Mouse (Mus musculus) neural tube, embryonic 13.5 days (tissue): ENCODE data around the gene Kat2a. TPM values are rescaled to one million over a fixed set of nuclear protein-coding genes. Genes with fewer than 3 reads are reported as not detected.

ENCODE experiments used
- ATAC-seq: fragments of 200-750 bp; cut with Nextera tagmentation; 2 replicates; pipeline ENCODE4 v1.8.0; 2017; ENCODE audit warnings: low read depth, mild to moderate bottlenecking, moderate TSS enrichment, moderate library complexity
- H3K27ac ChIP-seq: fragments of 300-500 bp; sonication (generic); replicated peaks from 2 replicates; pipeline ENCODE4 v1.5.1; 2015; ENCODE audit warnings: moderate library complexity, mild to moderate bottlenecking, inconsistent platforms
- H3K27me3 ChIP-seq: fragments of 300-500 bp; sonication (generic); 2 replicates; pipeline ENCODE4 v1.6.1; 2015; ENCODE audit warnings: mild to moderate bottlenecking, inconsistent platforms
- H3K36me3 ChIP-seq: fragments of 300-500 bp; sonication (generic); 2 replicates; pipeline ENCODE4 v1.6.1; 2015; ENCODE audit warnings: mild to moderate bottlenecking, inconsistent platforms
- H3K4me1 ChIP-seq: fragments of 300-500 bp; sonication (generic); replicated peaks from 2 replicates; pipeline ENCODE4 v1.6.1; 2015; ENCODE audit warnings: inconsistent platforms
- H3K4me2 ChIP-seq: fragments of 300-500 bp; sonication (generic); 2 replicates; pipeline ENCODE4 v1.6.1; 2015; ENCODE audit warnings: inconsistent platforms, mild to moderate bottlenecking, moderate library complexity
- H3K4me3 ChIP-seq: fragments of 300-500 bp; sonication (generic); 2 replicates; pipeline ENCODE4 v1.5.1; 2015; ENCODE audit warnings: mild to moderate bottlenecking, inconsistent platforms
- H3K9ac ChIP-seq: fragments of 300-500 bp; sonication (generic); 2 replicates; pipeline ENCODE4 v1.6.1; 2015; ENCODE audit warnings: moderate library complexity, mild to moderate bottlenecking, inconsistent platforms
- H3K9me3 ChIP-seq: fragments of 300-500 bp; sonication (generic); 2 replicates; pipeline ENCODE4 v1.6.1; 2016; ENCODE audit warnings: inconsistent platforms
- WGBS: fragments of 180-500 bp; shearing (Covaris S2); methylation state at CpG from one replicate; pipeline ENCODE4 v1.1.7; 2015; 5-methylcytosine and 5-hydroxymethylcytosine counted together
- polyA plus RNA-seq: library from polyadenylated mRNA; unstranded; fragments of >200 nt; fragmentation: Nextera tagmentation; extraction: Ambion mirVana; gene quantifications from 2 replicates; pipeline ENCODE4 v1.2.1, GENCODE M21; 2015

The Kat2a gene
- polyA plus RNA-seq: 54.7 TPM in 2 replicates

DNA sequence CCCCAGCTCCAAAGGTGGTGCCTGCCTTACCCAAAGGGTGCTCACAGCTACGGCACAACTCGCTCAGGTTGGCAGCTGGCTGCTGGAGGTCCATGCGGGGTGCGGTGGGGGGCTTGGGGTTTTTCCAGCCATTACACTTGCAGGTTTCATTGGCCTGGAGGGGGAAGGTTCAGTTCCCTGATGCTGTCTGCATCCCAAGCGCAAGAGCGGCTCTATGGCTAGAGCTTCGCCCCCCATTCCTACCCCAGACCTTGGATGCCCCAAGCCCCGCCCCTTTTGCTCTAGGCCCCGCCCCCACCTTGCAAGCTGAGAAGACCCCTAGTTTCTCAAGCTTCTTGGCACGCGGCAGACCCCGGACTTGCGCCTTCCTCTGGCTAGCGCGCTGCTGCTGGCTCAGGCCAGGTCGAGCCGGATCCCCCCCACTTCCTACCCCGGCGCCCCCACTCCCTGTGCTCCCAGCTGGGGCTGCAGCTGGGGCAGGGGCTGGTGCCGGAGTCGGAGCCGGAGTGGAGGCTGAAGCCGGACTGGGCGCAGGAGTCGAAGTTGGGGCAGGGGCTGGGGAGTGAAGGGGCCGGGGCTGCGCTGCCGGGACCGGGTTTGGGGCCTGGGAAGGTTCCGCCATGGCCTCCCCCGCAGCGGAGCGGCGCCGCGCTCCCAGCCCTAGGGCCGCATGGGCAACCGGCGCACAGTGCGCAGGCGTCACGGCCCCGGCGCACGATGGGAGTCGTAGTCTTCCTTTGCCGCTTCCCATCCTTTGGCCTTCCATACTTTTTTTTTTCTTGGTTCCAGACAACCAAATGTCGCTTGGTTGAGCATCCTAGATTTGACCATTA lies at the start of gene Kat2a:
Kat2a (minus strand) TSS at position 683 of the 833 bp plus-strand sequence.
- ATAC-seq: peak; percentile 94
- peaks cover 28% of the 10 kb centered on the region for H3K4me1 ChIP-seq
- H3K36me3 ChIP-seq: peaks cover 60% of the 10 kb centered on the region
- H3K27me3 ChIP-seq: no peaks in the 10 kb centered on the region
- H3K4me2 ChIP-seq: peak within 1 kb of the TSS; percentile 67
- H3K9me3 ChIP-seq: no peaks in the 10 kb centered on the region
- peak within 1 kb of the TSS; percentile 69 for H3K27ac ChIP-seq
- H3K4me3 ChIP-seq: peak within 1 kb of the TSS; percentile 72
- H3K9ac ChIP-seq: peak within 1 kb of the TSS; percentile 81
- WGBS: 2% methylated on average over 43 of the region's 48 CpGs

DNA sequence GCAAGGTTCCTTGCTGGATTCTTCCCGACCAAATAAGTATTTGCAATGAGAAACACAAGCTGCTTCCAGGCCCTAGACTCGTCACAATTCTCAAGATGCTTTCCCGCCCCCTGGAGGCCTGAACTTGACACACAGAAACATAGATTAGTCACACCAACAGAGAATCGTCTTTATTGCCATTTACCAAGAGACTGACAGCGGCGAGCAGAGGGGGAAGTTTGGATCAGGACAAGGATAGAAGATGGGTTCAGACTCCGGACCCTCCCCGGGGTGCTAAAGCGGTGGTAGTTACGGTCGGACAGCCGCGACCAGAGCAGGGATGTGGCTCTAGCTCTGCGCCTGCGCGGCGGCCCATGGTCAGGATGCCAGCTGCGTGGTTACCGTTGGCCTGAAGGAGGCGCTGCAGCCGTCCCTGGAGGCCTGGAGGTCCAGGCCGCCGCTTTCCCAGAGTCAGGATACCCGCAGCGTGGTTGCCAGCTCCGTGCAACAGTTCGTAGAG lies 49.3 kb upstream of the Kat2a start:
- Histone ChIP-seq H3K36me3 (no peaks in the 10 kb centered on the region), H3K4me2 (peak overlapping the region; percentile 68), H3K4me1 (peaks cover 30% of the 10 kb centered on the region), H3K9me3 (no peaks in the 10 kb centered on the region), H3K27ac (0 out of 2 replicates have a peak overlapping the region, but pooled peaks have one; percentile 18), H3K9ac (peak overlapping the region; percentile 70), H3K27me3 (peaks cover 19% of the 10 kb centered on the region), H3K4me3 (peak overlapping the region; percentile 45)
- under 1% methylated on average over 27 of the region's 27 CpGs for WGBS
- ATAC-seq: peak; percentile 38

DNA sequence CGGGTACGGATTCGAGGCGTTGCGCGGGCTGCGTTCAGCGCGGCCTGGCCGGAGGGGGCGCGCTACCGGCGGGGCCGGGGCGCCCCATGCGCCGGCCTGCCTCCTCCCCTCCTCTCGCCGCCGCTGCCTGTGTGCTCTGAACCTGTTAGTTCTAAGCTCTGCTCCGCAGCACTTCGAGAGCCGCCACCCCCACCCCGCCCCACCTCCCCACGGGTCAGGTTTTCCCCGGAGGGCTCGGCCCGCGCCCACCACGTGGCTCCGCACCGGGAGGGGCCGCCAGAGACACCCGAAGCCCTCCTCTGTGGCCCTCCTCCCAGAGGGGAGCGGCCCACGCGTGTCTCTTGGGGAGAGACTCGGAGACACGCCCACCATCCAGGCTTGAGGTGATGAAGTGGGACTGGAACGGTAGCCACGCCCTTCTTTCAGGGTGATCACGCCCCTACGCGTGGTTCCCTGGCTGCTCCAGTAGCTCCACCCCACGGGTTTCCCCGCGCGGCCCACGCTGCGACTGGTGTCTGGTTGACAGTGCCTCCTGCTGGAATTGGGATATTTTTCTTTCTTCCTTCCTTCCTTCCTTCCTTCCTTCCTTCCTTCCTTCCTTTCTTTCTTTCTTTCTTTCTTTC lies 47.5 kb upstream of the Kat2a start, which contains the start of gene Kcnh4:
Kcnh4 (minus strand) TSS at position 332 of the 623 bp plus-strand sequence.
- H3K4me1 ChIP-seq: peaks cover 30% of the 10 kb centered on the region
- peak within 1 kb of the TSS; percentile 55 for H3K4me3 ChIP-seq
- H3K27ac ChIP-seq: no peak within 1 kb of the TSS; the same call in 1 of the 2 replicates
- peak within 1 kb of the TSS; percentile 72 for H3K9ac ChIP-seq
- WGBS: under 1% methylated on average over 47 of the region's 51 CpGs
- H3K9me3 ChIP-seq: no peaks in the 10 kb centered on the region
- H3K36me3 ChIP-seq: peaks cover 5% of the 10 kb centered on the region; the same call in 1 of the 2 replicates
- peaks cover 22% of the 10 kb centered on the region for H3K27me3 ChIP-seq
- ATAC-seq: peak; percentile 65
- H3K4me2 ChIP-seq: peak within 1 kb of the TSS; percentile 65

DNA sequence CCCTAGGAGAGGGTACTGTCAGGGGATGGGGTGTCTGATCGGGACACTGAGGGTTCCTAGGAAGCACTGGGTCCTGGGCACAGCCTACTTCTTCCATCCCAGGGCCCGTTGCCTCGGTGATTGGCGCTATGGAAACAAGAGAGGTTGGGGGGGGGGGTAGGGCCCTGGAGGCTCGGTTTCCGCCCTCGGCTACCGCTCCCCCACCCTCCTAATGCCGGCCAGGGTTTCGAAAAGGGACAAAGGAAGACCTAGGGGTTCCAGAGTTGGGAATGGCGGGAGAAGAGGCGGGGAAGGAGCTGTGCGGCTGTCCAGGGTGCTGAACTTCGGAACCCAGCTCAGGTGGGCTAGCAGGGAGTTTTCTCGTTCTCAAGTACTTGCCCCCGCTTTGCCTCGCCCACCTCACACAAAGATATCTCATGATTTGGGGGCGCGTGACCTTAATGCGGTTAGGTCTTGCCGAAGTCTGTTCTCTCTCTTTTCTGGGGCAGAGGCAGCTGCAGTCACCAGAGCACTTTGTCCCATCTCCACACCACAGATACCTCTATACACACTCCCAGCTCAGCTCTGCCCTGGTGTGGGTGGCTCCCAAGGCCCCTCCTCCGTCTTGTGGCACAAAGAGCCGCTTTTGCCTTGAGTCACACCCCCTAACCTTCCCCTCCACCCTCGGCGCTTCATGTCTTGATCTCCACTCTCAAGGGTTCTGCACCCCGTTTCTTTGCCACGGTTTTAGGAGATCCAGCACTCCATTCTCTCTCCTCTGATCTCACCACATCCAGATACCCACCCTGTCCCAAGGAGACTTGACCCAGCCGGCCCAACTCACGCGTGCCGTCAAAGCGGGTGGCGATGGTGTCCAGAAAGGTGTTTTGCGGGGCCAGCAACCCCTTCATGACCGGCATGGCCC lies 46.7 kb upstream of the Kat2a start:
- peak; percentile 51 for ATAC-seq
- Histone ChIP-seq H3K4me1 (peaks cover 30% of the 10 kb centered on the region), H3K36me3 (peaks cover 9% of the 10 kb centered on the region; the same call in 1 of the 2 replicates), H3K27me3 (peaks cover 22% of the 10 kb centered on the region), H3K9ac (peak overlapping the region; percentile 72), H3K4me2 (peak overlapping the region; percentile 65), H3K4me3 (peak overlapping the region; percentile 55), H3K9me3 (no peaks in the 10 kb centered on the region), H3K27ac (no peak overlapping the region; the same call in 1 of the 2 replicates)
- WGBS: under 1% methylated on average over 35 of the region's 35 CpGs

DNA sequence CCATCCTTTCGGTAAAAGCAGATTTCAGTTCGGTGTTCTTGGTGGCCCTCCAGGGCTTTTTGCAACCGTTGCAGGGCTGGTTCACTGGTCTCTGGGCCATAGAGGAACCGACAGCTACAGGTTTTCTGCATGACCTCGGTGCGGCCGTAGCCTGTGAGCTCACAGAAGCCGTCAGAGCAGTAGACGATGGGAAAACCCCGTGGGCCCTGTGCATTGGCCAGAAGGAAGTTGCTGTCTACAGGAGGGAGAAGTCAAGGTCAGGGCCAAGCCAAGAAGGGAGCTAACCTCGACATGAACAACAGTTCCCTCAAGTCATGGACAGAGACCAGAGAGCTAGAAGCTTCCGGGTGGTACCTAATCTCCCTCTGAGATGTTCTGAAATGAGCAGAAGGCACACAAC lies 45.3 kb upstream of the Kat2a start:
- H3K4me2 ChIP-seq: peak overlapping the region; percentile 65; the same call in 1 of the 2 replicates
- 90% methylated on average over 12 of the region's 12 CpGs for WGBS
- peaks cover 30% of the 10 kb centered on the region for H3K4me1 ChIP-seq
- H3K27ac ChIP-seq: no peak overlapping the region
- peaks cover 19% of the 10 kb centered on the region for H3K27me3 ChIP-seq
- no peaks in the 10 kb centered on the region for H3K9me3 ChIP-seq
- H3K4me3 ChIP-seq: no peak overlapping the region
- no peak for ATAC-seq
- peaks cover 9% of the 10 kb centered on the region; the same call in 1 of the 2 replicates for H3K36me3 ChIP-seq
- no peak overlapping the region for H3K9ac ChIP-seq

DNA sequence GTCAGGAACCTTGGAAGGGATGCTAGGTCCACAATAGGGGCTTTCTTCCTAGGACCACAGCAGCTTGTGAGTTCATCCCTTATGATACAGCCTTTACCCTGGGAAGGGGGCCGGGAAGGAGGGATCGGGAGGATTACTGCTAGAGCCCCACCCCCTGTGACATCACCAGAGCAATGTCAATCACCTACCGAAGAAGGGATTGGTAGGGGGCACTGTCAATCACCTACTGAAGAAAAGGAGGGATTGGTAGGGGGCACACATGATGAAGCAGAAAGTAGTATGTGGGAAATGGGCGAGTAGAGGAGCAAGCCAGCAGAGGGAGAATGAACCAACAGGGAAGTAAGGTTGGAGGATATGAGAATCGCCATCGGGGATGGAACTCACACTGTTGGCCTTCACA lies 44.2 kb upstream of the Kat2a start:
- Histone ChIP-seq H3K27ac (no peak overlapping the region), H3K27me3 (peaks cover 20% of the 10 kb centered on the region), H3K9ac (no peak overlapping the region), H3K36me3 (peaks cover 11% of the 10 kb centered on the region), H3K4me1 (peaks cover 25% of the 10 kb centered on the region), H3K9me3 (no peaks in the 10 kb centered on the region), H3K4me2 (no peak overlapping the region), H3K4me3 (no peak overlapping the region)
- ATAC-seq: no peak
- WGBS: 71% methylated on average over 6 of the region's 6 CpGs

DNA sequence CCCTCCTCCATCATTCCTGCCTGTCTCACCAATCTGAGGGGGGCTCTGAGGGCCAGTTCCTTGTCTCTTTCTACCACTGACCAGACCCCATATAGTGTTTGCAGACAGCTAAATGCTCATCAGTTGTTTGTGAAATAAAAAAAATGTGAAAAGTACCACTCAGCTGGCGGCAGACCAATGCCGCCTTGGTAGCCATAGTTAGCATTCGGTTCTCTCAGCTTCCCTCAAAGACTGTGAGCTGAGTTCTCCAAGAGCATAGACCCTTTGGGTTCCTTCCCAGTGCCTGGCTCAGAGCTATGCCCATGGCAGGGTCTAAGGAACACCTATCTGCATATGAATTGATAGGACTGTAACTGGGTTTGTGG lies 42.4 kb upstream of the Kat2a start:
- Histone ChIP-seq H3K4me2 (no peak overlapping the region), H3K27ac (no peak overlapping the region), H3K27me3 (peaks cover 28% of the 10 kb centered on the region), H3K4me1 (peaks cover 17% of the 10 kb centered on the region), H3K4me3 (no peak overlapping the region), H3K9me3 (no peaks in the 10 kb centered on the region), H3K9ac (no peak overlapping the region), H3K36me3 (peaks cover 18% of the 10 kb centered on the region)
- ATAC-seq: no peak
- 89% methylated on average over 3 of the region's 3 CpGs for WGBS

DNA sequence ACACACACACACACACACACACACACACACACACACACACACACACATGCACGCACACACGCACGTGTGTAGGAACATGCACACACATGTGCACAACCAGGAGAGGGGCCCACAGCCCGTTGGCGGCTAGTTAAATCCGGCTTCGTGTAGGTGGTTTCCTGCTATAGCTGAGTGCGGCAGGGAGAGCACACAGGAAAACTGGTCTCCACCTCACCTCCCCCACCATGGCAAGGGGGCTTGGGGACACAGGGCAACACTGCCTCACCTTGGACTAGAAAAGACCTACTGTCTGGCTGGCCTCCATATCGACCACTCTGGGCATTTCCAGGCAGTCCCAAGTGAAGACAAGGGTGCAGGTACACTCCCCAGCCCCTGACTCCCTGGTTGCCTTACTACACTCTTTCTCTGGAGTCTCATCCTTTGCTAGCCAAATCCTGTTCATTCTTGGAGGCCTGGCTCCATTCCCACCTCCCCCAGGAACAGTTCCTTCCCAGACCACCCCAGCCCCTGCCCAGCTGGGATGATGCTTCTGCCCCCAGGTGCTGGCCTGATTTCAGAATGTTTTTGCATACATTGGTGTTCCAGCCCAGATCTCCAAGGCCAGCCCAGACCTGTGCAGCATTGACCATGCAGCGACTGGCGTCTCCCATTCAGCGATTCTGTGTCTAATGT lies 41.9 kb upstream of the Kat2a start:
- Histone ChIP-seq H3K4me2 (no peak overlapping the region), H3K27ac (no peak overlapping the region), H3K27me3 (peaks cover 30% of the 10 kb centered on the region), H3K4me3 (no peak overlapping the region), H3K4me1 (peaks cover 12% of the 10 kb centered on the region), H3K36me3 (peaks cover 22% of the 10 kb centered on the region), H3K9ac (no peak overlapping the region), H3K9me3 (no peaks in the 10 kb centered on the region)
- ATAC-seq: no peak
- 90% methylated on average over 12 of the region's 12 CpGs for WGBS

DNA sequence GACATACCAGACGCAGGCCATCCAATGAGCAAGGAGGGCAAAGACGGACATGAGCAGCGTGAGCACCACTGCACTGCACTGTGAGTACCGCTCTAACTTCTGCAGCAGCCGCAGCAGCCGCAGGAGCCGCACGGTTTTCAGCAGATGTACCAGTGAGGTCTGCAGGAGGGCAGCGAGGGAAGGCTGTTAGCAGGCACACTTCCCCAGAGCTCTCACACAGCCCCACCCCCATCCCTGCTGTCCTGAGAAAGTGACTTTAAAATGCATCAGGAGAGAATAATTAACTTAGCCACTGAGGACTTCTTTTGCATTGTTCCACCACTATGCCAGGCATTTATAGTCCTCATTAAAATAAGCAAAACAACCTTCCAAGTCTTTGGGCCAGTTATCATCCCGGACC lies 40.0 kb upstream of the Kat2a start:
- Histone ChIP-seq H3K9ac (no peak overlapping the region), H3K4me1 (peaks cover 4% of the 10 kb centered on the region; the same call in 1 of the 2 replicates), H3K27ac (no peak overlapping the region), H3K4me2 (no peak overlapping the region), H3K27me3 (peaks cover 32% of the 10 kb centered on the region), H3K36me3 (peaks cover 22% of the 10 kb centered on the region), H3K9me3 (no peaks in the 10 kb centered on the region), H3K4me3 (no peak overlapping the region)
- no peak for ATAC-seq
- 16% methylated on average over 10 of the region's 10 CpGs for WGBS

DNA sequence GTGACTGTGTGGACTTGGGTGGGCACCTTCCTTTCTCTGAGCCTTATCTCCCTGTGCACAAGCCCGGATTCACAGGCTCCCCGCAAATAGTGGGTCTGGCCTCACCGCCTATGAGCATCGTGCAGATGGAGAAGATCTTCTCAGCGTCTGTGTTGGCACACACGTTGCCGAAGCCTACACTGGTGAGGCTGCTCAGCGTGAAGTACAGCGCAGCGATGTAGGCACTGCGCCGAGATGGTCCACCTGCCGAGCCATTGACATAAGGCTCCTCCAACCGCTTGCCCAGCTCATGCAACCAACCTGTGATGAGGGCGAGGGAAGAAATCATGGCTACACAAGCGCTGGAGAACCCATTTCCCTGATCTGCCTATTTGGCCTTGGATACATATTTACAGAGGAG lies 37.9 kb upstream of the Kat2a start:
- WGBS: 87% methylated on average over 16 of the region's 16 CpGs
- H3K4me1 ChIP-seq: peaks cover 4% of the 10 kb centered on the region; the same call in 1 of the 2 replicates
- H3K27ac ChIP-seq: no peak overlapping the region
- H3K9ac ChIP-seq: no peak overlapping the region
- peaks cover 21% of the 10 kb centered on the region for H3K36me3 ChIP-seq
- no peak for ATAC-seq
- H3K4me2 ChIP-seq: no peak overlapping the region
- H3K9me3 ChIP-seq: no peaks in the 10 kb centered on the region
- peaks cover 28% of the 10 kb centered on the region for H3K27me3 ChIP-seq
- no peak overlapping the region for H3K4me3 ChIP-seq

DNA sequence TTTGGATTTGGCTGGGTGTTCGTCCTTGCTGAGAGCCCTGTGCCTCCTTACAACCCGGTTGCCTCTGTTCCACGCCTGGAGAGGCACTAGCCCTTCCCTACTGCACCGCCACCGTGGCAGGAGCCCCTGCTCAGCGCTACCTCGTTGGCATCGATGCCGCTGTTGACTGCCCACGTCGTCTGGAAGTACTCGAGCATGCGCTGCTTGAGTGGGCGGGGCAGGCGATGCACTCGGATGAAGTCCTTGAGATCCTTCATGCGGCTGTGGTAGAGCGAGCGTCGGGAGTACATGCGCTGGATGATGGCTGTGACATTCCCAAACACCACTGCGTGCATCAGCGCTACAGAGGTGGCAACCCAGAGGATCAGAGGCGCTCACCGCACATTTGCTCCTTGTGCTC lies 37.2 kb upstream of the Kat2a start:
- Histone ChIP-seq H3K9ac (no peak overlapping the region), H3K4me1 (peaks cover 4% of the 10 kb centered on the region; the same call in 1 of the 2 replicates), H3K36me3 (peaks cover 15% of the 10 kb centered on the region), H3K27me3 (peaks cover 28% of the 10 kb centered on the region), H3K4me2 (no peak overlapping the region), H3K4me3 (no peak overlapping the region), H3K9me3 (no peaks in the 10 kb centered on the region), H3K27ac (no peak overlapping the region)
- 52% methylated on average over 25 of the region's 25 CpGs for WGBS
- ATAC-seq: no peak
